Mouse (Mus musculus) neutrophil, adult 65 days (primary cell): Measurements from ENCODE around the gene Gm10226. TPM values are rescaled to one million over a fixed set of nuclear protein-coding genes. Genes with fewer than 3 reads are reported as not detected.

Source experiments
- total RNA-seq: library from RNA; stranded (reverse); gene quantifications from 2 replicates; pipeline ENCODE4 v1.2.4, GENCODE M21; 2023

Gm10226 gene
- 3.7 and 4.7 TPM in 2 replicates for total RNA-seq

DNA sequence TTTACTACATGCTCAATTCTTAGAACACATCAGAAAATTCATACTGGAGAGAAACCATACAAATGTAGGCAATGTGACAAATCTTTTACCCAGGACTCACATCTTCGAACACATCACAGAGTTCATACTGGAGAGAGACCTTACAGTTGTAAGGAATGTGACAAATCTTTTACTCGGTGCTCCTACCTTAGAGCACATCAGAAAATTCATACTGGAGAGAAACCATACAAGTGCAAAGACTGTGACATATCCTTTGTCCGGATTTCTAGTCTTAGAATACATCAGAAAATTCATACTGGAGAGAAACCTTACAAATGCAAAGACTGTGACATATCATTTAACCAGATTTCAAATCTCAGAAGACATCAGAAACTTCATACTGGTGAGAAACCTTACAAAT, at the start of gene Gm10226:
Gene Gm10226, plus strand, starts transcription at position 301 of the 400 bp plus-strand sequence.

DNA sequence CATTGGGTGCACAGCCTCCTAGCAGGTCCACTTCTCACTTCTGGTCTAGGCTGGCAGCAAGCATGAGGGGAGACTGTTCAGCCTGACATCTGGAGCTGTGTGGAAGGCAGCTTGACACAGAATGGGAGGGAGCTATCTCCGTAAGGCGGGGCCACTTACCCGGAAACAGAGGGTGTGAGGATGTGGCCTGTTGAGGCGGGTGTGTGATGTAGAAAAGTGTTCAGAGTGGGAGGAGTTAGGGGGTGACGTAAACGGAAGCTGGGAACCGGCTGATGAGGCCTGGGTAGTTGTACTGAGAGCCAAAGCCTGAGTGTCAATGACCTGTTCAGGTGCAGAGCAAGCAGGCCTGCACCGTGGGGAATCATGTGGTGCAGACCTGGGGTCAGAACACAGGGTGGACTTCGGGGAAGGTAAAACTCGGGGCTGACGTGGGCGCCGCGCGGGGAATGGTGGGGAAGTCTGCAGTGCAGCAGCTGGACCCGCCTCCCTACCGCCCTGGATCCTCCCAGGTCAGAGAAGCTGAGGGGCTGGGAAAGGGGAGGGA, 41.2 kb upstream of the Gm10226 start, which contains the start of gene Zfp983:
Gene Zfp983, plus strand, starts transcription at position 261 of the 544 bp plus-strand sequence.

DNA sequence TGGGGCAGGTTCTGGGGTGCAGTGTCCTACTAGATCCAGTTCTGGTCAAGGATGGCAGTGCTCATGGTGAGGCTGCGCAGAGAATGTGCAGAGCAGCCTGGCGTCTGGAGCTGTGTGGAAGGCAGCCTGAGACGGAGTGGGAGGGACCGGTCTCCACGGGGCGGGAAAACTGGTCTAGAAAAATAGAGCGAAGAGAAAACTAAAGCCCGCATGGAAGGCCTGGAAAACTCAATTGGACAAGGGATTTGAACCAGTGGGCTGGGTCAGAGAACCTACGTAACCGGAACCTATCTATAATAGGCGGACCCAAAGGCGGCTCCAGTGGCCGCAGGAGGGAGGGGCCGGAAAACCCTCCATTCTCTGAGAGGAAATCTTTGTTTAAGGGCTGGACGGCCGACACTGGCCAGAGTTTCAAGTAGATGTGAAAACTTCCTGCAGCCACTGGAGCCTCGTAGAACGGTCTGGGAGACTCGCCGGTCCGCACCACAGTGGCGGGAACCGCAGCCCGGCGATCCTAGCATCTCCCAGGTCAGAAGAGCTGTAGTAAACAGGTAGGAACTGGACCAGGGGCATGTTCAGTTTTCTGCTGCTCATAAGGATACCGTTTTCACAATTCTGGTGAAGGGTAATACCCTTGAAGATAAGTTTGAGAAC, 15.8 kb downstream of the Gm10226 start, which contains the start of gene Zfp760:
Gene Zfp760, plus strand, starts transcription at position 399 of the 654 bp plus-strand sequence.

DNA sequence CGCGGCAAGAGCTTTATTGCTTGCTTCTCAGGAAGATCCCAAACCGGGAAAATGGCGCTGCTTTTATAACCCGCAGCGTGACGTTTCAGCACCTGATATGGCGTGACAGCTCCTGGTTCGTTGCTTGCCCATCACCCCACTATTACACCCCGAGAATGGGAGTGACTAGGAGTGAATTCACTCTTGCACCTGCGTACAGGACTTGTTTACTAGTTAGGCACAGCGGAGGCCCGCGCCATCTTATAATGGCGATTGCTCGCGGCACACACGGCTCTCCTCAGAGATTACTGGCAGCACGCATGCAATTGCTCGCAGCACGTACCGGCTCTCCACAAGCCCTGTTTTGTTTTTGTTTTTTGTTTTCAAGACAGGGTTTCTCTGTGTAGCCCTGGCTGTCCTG, 38.8 kb downstream of the Gm10226 start, which contains the start of gene Zfp229:
Gene Zfp229, plus strand, starts transcription at position 301 of the 400 bp plus-strand sequence.

Other genes starting within 250 kb of the Gm10226 start
- 17.3 and 19.3 TPM in 2 replicates for gene Zfp51, start 241.5 kb upstream of the Gm10226 start, total RNA-seq
- 11.1 and 15.1 TPM in 2 replicates for gene Zfp53, start 202.9 kb upstream of the Gm10226 start, total RNA-seq
- 3.6 and 5.2 TPM in 2 replicates for gene Zfp52, start 156.3 kb upstream of the Gm10226 start, total RNA-seq
- 2.3 and 2.5 TPM in 2 replicates for gene Zfp948, start 124.9 kb upstream of the Gm10226 start, total RNA-seq
- gene Zfp983, start 41.2 kb upstream of the Gm10226 start, total RNA-seq, result 3.0 and 4.4 TPM in 2 replicates
- 1.0 and 1.9 TPM in 2 replicates for gene Zfp760, start 15.9 kb downstream of the Gm10226 start, total RNA-seq
- gene Zfp229, start 38.9 kb downstream of the Gm10226 start, total RNA-seq, result 0.44 and 0.66 TPM in 2 replicates
- 0.16 and 0.25 TPM in 2 replicates for gene Zfp820, start 153.9 kb downstream of the Gm10226 start, total RNA-seq
- 1.4 and 3.7 TPM in 2 replicates for gene Zfp995, start 218.1 kb downstream of the Gm10226 start, total RNA-seq